Mouse (Mus musculus) 3T3-L1 (cell line): ENCODE results near the gene Repin1.
"Not testable (repeated sequence)": the region's sequence is repeated elsewhere in the genome, so short reads cannot be mapped to it uniquely, and the experiment has no call there.

Experiments used
- DNase-seq: peaks from one replicate; pipeline ENCODE4 v3.0.0-alpha.2; 2015; ENCODE audit warnings: low read depth, low spot score

Repin1 gene

DNA sequence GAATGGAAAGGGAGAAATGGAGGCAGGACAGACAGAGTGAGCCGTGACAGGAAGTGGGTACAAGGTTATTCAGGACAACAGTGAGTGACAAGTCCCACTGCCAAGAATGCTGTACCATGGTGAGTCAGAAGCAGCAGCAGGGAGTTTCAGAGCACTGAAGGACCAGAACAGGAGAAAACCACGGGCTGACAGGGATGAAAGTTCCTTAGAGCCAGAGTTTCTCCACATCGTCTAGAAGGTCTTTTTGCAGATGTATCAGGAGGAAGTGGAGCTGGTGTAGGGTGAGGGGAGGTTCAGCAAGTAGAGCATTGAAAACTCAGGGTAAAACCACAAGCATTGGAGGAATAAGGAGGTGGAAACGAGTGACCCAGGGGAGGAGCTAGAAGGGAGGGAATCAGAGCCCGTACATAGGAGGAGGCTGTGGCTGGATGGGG lies 14.5 kb upstream of the Repin1 start:
- DNase-seq = peak; percentile 88

- no peak for DNase-seq
These were observed 12.4 kb upstream of the Repin1 start for GRCm38 (mm10) chr6:48581257-48581656.

DNA sequence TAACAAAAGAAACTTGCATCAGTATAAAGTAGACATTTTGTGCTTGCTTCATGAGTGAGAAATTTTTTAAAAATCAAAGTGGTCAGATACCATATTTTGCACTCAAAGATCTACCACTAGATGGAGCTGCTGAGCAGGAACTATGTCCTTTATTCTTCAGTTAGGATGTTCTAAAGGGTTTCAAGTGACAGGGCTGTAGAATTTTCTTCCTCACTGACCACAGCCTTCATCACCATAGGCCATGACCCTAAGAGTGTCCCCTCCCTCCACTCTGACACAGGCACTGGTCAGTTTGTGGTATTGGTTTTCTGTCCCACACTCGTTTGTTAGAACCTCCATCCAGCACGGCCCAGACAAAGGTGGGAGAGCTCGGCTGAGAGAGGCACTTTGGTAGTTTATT lies 11.6 kb upstream of the Repin1 start:
- peak; percentile 87 for DNase-seq

DNA sequence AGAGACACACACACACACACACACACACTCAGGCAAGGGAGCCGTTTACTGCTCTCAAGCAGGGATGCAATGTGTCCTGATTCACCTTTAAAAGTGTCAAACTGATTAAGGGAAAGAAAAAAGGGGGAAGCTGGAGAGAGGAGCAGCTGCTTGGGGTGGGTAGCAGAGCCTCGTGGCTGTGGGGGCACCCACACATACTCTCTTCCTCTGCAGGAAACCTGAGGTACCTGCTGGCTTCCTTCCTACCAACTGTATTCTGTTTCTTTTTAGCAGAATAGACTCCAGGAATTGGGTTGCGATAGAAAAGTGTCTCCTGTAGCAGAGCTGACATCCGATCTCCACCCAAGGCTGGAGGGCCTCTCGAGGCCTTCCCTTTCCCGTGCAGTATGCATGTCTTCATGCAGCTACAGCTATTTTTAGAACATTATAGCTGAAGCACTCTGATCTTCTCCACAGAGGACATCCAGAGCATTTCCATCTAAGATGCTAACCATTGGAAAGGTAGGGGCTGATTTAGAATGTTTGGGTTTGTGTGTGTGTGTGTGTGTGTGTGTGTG lies 4.4 kb upstream of the Repin1 start, which contains the start of gene Gm45021:
Gene Gm45021, plus strand, starts transcription at position 417 of the 557 bp plus-strand sequence.
- no peak for DNase-seq

GRCm38 (mm10) chr6:48591221-48591845 lies 2.4 kb upstream of the Repin1 start:
- no peak for DNase-seq

DNA sequence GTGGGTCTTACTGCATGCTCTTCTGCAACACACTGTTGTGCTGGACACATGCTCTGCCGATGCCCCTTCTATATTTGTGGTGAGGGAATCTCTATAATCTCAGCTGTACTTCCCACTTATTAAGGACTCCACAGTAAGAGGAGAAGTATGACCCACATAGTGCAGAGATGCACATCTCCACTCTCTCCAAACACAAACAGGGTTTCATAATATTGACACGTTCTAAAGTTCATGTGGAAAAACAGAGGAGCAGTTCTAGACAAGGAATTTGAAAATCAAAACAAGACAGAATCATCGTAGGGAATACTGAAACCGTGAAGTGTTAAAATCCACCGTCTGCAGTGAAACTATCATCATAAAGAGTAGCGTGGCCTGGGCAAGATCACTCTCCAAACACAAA lies 1.8 kb upstream of the Repin1 start:
- DNase-seq = no peak

DNA sequence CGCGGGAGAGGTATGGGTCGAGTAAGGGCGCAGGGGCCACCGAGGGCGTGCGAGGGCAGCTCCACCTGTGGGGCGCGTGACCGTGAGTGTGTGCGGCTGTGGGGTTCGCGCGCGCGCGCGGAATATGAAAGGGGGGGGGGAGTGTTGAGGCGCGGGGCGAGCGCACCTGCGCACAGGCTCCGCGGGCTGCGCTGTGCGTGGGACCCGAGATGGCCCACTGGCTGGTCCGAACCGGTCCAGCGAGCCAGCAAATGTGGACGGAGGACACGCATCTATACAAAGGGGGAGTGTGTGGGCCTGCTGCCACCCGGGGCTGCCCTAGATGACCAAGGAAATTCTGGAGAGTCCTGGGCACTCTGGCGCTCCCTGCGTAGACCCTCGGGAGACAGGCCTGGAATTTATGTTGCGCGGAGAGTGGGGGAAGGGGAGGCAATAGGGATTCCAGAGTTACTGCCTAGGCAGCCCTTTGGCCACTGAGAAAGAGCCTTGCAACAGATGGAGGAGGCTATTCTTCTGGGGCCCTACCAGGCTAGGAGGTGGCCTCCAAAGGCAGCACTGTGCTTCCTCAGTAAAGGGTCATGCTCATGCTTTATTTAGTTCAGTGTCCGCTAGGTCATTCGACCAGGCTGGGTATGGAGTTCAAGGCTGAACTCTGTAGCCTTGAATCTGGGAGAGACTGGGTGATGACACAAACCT lies 508 bp downstream of the Repin1 start:
- DNase-seq = peak; percentile 60

GRCm38 (mm10) chr6:48595278-48595677 lies 1.6 kb downstream of the Repin1 start:
- DNase-seq = no peak

DNA sequence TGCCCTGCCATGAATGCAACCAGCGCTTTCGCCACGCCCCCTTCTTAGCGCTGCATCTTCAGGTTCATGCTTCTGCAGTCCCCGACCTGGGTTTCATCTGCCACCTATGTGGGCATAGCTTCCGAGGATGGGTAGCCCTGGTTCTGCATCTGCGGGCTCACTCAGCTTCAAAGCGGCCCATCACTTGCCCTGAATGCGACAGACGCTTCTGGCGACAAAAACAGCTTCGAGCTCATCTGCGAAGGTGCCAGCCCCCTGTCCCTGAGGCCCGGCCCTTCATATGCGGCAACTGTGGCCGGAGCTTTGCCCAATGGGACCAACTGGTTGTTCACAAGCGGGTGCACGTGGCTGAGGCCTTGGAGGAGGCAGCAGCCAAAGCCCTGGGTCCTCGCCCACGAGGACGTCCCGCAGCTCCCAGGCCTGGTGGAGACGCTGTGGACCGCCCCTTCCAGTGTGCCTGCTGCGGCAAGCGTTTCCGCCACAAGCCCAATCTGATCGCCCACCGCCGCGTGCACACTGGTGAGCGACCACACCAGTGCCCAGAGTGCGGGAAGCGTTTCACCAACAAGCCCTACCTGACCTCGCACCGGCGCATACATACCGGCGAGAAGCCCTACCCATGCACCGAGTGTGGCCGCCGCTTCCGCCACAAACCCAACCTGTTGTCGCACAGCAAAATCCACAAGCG lies 3.0 kb downstream of the Repin1 start:
- no peak for DNase-seq

DNA sequence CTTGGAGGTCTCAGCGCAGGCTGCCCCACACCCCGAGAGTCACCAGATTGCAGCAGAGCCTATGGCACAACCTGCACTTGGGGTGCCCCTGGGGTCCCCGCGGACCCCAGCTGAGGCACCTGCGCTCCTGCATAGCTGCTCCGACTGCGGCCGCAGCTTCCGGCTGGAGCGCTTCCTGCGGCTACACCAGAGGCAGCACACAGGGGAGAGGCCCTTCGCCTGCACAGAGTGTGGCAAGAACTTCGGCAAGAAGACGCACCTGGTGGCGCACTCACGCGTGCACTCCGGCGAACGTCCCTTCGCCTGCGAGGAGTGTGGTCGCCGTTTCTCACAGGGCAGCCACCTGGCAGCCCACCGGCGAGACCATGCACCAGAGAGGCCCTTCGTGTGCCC lies 3.5 kb downstream of the Repin1 start:
- DNase-seq = no peak

GRCm38 (mm10) chr6:48600594-48600993 lies 6.9 kb downstream of the Repin1 start:
- DNase-seq = no peak

DNA sequence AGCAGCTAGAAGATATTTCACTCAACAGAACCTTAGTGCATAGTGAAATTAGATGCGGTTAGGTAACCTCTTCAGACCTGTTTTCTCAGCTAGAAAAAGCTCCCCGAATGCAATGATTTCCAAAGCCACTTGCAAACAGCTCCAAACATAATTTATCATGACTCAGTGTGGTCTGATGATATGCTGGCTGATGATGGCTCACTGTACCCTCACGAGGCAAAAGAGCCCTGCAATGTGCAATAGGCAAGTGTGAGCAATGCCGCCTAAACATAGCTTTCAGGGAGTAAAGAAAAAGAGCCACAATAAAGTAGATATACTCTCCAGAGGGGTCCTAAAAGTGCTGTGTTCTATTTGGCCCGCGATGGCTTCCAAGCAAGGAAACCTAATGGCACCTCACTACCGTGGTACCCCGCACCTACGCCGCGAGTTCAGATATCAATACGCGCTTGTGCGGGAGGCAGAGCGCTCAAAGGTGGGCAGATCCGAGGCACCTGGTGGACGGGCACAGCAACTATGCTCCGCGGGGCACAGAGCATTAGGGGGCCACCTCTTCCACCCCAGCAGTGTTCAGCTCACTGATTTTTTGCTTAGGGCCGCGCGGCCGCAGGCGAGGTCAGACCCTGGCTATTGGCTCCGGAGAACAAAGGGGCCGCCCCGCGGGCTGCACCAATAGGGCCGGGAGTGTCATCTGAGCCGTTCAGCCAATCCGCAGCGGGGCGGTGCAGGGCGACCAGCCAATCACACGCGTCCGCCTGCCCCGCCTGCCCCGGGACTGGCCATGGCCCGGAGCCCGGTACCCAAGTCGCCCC lies 7.8 kb downstream of the Repin1 start, which contains the start of gene Zfp775:
Gene Zfp775, plus strand, starts transcription at position 793 of the 809 bp plus-strand sequence.
- peak; percentile 77 for DNase-seq

DNA sequence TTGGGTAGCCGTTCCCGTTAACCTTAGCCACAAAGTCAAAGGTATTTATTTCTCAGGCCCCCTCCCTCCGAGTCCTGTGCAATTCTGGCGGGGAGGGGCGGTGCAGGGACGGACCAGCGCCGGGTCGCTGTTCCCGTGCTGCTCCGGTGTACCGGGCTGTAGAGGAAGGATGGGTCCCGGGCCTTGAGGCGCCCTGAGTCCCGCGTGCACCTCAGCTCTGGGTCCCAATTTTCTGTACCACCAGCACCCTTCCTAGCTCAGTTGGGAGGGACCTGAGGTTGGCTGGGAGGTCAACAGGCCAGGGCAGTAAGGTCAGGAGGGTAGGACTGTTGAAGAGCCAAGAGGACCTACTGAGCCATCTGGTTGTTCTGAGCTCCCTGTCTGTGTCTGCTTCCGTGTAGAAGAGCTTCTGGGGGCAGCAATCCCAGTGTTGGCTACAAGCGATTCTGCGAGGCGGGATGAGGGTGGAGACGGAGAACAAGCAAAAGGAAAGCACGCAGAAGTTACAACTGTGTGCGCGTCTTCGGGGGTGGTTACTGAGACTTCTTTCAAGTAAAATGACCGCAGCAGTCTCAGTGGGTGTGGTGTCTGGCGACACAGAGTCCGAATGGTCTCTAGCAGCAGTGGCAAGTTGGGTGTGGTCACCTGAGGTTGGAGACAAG lies 8.5 kb downstream of the Repin1 start:
- no peak for DNase-seq

GRCm38 (mm10) chr6:48608124-48608523 lies 14.4 kb downstream of the Repin1 start:
- no peak for DNase-seq

DNA sequence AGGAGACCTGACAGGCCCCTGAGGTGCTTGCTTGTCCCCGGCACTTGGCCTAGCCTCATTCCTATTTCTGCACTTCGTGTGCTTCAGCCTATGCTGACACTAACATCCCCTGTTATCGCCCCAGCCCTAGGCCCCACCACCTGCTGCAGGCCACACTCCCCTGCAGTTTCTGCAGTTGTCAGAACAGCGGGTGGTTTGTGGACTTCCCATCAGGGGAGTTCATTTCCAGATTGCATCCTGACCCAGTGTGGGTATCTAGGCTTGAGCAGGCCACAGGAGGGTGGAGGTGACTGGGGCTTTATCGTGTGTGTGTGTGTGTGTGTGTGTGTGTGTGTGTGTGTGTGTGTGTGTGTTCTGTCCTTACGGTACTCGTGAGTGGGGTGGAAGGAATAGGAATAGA lies 15.8 kb downstream of the Repin1 start:
- DNase-seq = no peak

DNA sequence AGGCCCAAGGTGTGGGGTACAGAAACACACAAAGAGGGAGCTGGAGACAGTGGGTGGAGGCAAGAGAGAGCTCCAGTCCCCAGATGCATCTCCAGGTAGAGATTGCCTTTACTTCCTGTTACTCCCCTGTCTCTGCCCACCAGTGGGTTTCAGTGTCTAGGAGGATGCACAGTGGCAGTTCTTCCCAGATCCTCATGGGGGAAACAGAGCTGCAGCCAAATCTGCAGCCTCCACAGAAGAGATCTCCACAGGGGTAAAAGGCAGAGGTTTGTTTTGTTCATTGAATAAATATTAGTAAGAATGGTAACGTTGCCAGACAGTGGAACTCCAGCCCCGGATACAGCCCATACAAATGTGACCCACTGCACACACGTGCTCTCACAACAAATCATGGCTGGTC lies 17.0 kb downstream of the Repin1 start:
- DNase-seq = no peak

DNA sequence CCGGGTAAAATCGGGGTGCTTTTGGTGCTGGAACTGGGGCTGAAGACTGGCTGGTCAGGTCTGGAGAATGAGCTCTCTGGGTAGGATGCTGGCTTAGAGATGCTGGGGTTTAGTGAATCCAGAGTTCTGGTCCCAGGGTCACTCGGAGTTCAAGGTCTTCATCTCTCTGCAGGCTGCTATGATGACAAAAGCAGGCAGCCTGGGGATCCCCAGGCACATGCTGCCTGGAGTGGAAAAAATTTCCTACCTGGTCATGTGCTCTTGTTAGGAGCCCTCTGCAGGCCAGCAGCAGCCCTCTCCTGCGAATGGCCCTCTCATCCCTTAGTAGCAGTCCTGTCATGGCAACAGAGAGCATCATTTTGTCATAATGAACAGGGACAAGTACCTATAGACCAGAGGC lies 19.8 kb downstream of the Repin1 start:
- no peak for DNase-seq

DNA sequence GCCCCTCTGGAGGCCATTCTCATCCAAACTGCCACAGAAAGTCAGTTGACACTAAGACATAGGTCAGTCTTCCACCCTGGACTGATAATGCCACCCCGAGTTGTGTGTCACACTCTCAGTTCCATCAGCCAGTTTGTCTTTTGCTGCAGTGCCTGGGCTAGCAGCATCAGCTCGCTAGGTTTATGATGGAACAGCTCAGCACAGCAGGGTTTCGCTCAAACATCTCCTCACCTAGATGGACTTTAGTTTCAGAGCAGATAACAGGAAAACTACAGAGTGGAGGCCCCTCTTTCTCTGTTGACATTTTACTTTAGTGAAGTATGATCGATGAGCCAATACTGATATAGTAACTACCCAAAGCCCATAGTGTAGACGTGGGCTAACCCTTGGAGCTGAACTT lies 21.1 kb downstream of the Repin1 start:
- DNase-seq = no peak

DNA sequence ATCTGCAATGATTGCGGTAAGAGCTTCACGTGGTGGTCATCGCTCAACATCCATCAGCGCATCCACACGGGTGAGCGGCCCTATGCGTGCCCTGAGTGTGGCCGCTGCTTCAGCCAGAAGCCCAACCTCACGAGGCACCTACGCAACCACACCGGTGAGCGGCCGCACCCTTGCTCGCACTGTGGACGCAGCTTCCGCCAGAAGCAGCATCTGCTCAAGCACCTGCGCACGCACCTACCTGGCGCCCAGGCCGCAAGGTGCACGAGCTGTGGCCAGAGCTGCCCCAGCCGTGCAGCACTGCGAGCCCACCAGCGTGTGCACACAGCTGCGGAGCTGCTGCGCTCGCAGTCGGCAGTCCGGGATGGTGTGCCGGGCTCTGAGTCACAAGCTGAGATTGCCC lies 26.3 kb downstream of the Repin1 start:
- DNase-seq = no peak

DNA sequence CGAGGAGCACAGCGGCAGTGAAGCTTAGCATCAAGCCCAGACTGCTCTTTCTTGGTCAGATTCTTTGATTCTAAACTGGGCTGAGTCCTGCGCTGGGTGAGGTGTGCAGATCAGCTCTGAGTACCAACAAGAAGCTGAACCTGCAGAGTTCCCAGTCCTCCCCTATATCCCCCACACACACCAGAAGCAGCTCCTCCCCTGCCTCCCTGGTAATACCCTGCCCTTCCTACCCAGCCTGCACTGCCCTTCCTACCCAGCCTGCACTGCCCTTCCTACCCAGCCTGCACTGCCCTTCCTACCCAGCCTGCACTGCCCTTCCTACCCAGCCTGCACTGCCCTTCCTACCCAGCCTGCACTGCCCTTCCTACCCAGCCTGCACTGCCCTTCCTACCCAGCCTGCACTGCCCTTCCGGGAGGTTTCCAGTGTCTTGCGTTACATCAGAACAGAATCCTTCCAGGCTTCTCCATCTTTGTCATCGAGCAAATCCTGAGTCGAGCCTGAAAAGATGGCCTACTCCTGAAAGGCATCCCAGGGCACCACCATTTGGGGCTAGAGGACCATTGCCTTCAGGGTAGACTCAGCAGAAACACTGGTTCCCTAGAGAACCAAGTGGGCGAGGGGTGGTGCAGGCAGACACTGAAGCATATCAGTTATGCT lies 28.6 kb downstream of the Repin1 start:
- DNase-seq = not testable (repeated sequence)
